26 mouse cellular contexts compared by ENCODE assay signal in genomic region chr3:95559437-95559836, GRCm38 (mm10). TPM values are rescaled to one million over a fixed set of nuclear protein-coding genes. Genes with fewer than 3 reads are reported as not detected.
A peak's percentile ranks its signal among the peaks of the same experiment; 100 is the strongest.
DNase-seq lines count a peak whose midpoint lies in the region; ATAC-seq and TF ChIP-seq lines count a peak whose summit lies in the region.
"Had no signal": no experiment of that assay in that cellular context is flagged by ENCODE, and none has a peak within 500 bp of the region (broad histone marks: within the 10 kb centered on the region; RNA-seq: fewer than 3 reads in every experiment).

Gene Hormad1 (plus strand): TSS chr3:95559677.

- peak; percentile 30 for DNase-seq in ES-E14 (ENCODE audit: low read depth, low spot score)
- no peak for DNase-seq in right cerebral cortex, adult 18-20 months
- DNase-seq: adrenal gland, postnatal 25 days; cerebellum, adult 2 months; cerebellum, postnatal 14 days; embryo, embryonic 11 days; gastrocnemius, adult 2 months; gastrocnemius, postnatal 25 days; heart, postnatal 10 days; heart, postnatal 4 days had no signal

- no peak within 1 kb of the TSS for H3K4me2 ChIP-seq in kidney, embryonic 16.5 days (replicated peaks; ENCODE audit: low read depth, low read length)
- H3K4me2 ChIP-seq: embryonic facial prominence, embryonic 12.5 days; hindbrain, embryonic 12.5 days had no signal

- no peak for TF ChIP-seq CTCF in E14TG2a.4 (conservative IDR thresholded peaks at IDR 0.05; ENCODE audit: low read length)

- H3K27me3 ChIP-seq in E14TG2a.4 (ENCODE audit: insufficient read depth, low read length): peaks cover 12% of the 10 kb centered on the region
- no peaks in the 10 kb centered on the region for H3K27me3 ChIP-seq in kidney, embryonic 16.5 days (ENCODE audit: insufficient read depth, low read length)
- H3K27me3 ChIP-seq: embryonic facial prominence, embryonic 12.5 days; hindbrain, embryonic 12.5 days had no signal

- H3K36me3 ChIP-seq in E14TG2a.4 (ENCODE audit: insufficient read depth, low read length) (peaks cover 22% of the 10 kb centered on the region), ES-E14 (ENCODE audit: control insufficient read depth, insufficient read depth, low read length, poor library complexity, severe bottlenecking) (no peaks in the 10 kb centered on the region)
- H3K36me3 ChIP-seq in kidney, embryonic 16.5 days (ENCODE audit: insufficient read depth, low read length): no peaks in the 10 kb centered on the region
- H3K36me3 ChIP-seq: embryonic facial prominence, embryonic 12.5 days; heart, embryonic 10.5 days; hindbrain, embryonic 12.5 days had no signal

- H3K4me3 ChIP-seq in E14TG2a.4 (replicated peaks; ENCODE audit: low read length) (peak within 1 kb of the TSS; percentile 56), ES-E14 (ENCODE audit: insufficient read depth in 1 of 2, low read depth in 1 of 2, low read length in 2 of 2, poor library complexity in 1 of 2, severe bottlenecking in 1 of 2) (peak within 1 kb of the TSS; percentile 36 to 46)
- H3K4me3 ChIP-seq in kidney, embryonic 16.5 days (ENCODE audit: low read length): no peak within 1 kb of the TSS
- H3K4me3 ChIP-seq: embryonic facial prominence, embryonic 12.5 days; gastrocnemius, adult 2 months; heart, embryonic 10.5 days; hindbrain, embryonic 12.5 days had no signal

- in situ Hi-C loops in ES-E14 (cut with MboI; ENCODE audit: low sequenced_read_pairs in 2 of 2, unreplicated experiment in 2 of 2): no loop called here

- no peak within 1 kb of the TSS for H3K27ac ChIP-seq in ES-E14 (ENCODE audit: insufficient read depth, low read depth, low read length, poor library complexity, severe bottlenecking)
- H3K27ac ChIP-seq in kidney, embryonic 16.5 days (ENCODE audit: low read length): no peak within 1 kb of the TSS
- H3K27ac ChIP-seq: embryonic facial prominence, embryonic 12.5 days; gastrocnemius, adult 2 months; heart, embryonic 10.5 days; hindbrain, embryonic 12.5 days had no signal

- peak within 1 kb of the TSS; percentile 23; the same call in 1 of the 2 replicates for H3K9ac ChIP-seq in ES-E14 (ENCODE audit: insufficient read depth, low read depth, low read length, poor library complexity, severe bottlenecking)
- no peak within 1 kb of the TSS for H3K9ac ChIP-seq in kidney, embryonic 16.5 days (replicated peaks; ENCODE audit: low read length)
- H3K9ac ChIP-seq: embryonic facial prominence, embryonic 12.5 days; hindbrain, embryonic 12.5 days had no signal

- ATAC-seq in erythroblast, adult 5-6 weeks (replicated peaks; ENCODE audit: low FRiP score, poor library complexity, severe bottlenecking): 0 out of 2 replicates have a peak, but pooled peaks have one; percentile 32
- no peak for ATAC-seq in cerebellum, adult (ENCODE audit: insufficient number of reproducible peaks, low FRiP score, low TSS enrichment)
- ATAC-seq in kidney, embryonic 16.5 days (ENCODE audit: low FRiP score, low TSS enrichment): no peak
- ATAC-seq: activated CD4-positive, CD25-positive, alpha-beta regulatory T cell, adult 4 months; forebrain, embryonic 14.5 days; hindbrain, embryonic 16.5 days; inflammation-experienced regulatory T-cells, adult 6 months; intestine, postnatal 0 days had no signal

- peaks cover 16% of the 10 kb centered on the region for H3K4me1 ChIP-seq in E14TG2a.4 (replicated peaks; ENCODE audit: low read depth, low read length)
- H3K4me1 ChIP-seq in ES-E14 (ENCODE audit: control insufficient read depth in 2 of 2, insufficient read depth in 2 of 2, low read length in 2 of 2, poor library complexity in 1 of 2): no peaks in the 10 kb centered on the region
- H3K4me1 ChIP-seq in kidney, embryonic 16.5 days (ENCODE audit: insufficient read depth, low read length): no peaks in the 10 kb centered on the region
- H3K4me1 ChIP-seq: embryonic facial prominence, embryonic 12.5 days; heart, embryonic 10.5 days; hindbrain, embryonic 12.5 days had no signal

- WGBS in kidney, embryonic 16.5 days: 93% methylated on average over 27 of the region's 27 CpGs

- H3K9me3 ChIP-seq in E14TG2a.4 (ENCODE audit: low read length) (peaks cover 8% of the 10 kb centered on the region), ES-E14 (ENCODE audit: control insufficient read depth, insufficient read depth, low read depth, low read length) (no peaks in the 10 kb centered on the region)
- H3K9me3 ChIP-seq in kidney, embryonic 16.5 days (ENCODE audit: low read length): no peaks in the 10 kb centered on the region
- H3K9me3 ChIP-seq: embryonic facial prominence, embryonic 12.5 days; heart, embryonic 10.5 days; hindbrain, embryonic 12.5 days had no signal

TF ChIP-seq in ES-E14, 5 proteins besides CTCF, POLR2A, EP300 and RAD21:
- TF ChIP-seq ZNF384 (IDR thresholded peaks at IDR 0.05; ENCODE audit: low read depth, low read length) (no peak), ZC3H11A (IDR thresholded peaks at IDR 0.05; ENCODE audit: borderline replicate concordance, low read depth, low read length) (no peak), MAFK (IDR thresholded peaks at IDR 0.05; ENCODE audit: insufficient read depth, low read depth, low read length) (no peak), CHD2 (IDR thresholded peaks at IDR 0.05; ENCODE audit: low read depth, low read length) (no peak), HCFC1 (IDR thresholded peaks at IDR 0.05; ENCODE audit: borderline replicate concordance, insufficient read depth, low read length) (no peak)

RNA-seq across cellular contexts. Expression of gene Hormad1, which starts in this region (rescaled TPM):
- total RNA-seq in ES-E14 (2012; rRNA removed): 24.3 and 24.5 TPM in 2 replicates
- total RNA-seq in erythroblast, adult 5-6 weeks (2015; ENCODE audit: low replicate concordance): not detected in 2 replicates
- not detected in 2 replicates for total RNA-seq in erythroblast, adult 5-6 weeks (2017; ENCODE audit: low replicate concordance)
- polyA plus RNA-seq in kidney, embryonic 16.5 days (2015; fragmentation: Nextera tagmentation; extraction: Ambion mirVana): 0.17 TPM in 1 of 2 replicates, not detected in the other
- total RNA-seq: adrenal gland, adult 18-20 months; adrenal gland, postnatal 25 days; common myeloid progenitor, adult 5-6 weeks; gastrocnemius, adult 2 months; gastrocnemius, postnatal 25 days; granulocyte monocyte progenitor cell, adult 5-6 weeks; heart, postnatal 10 days; heart, postnatal 4 days had no signal
- polyA plus RNA-seq: activated CD4-positive, CD25-positive, alpha-beta regulatory T cell, adult 4 months; cerebellum, adult 2 months; embryonic facial prominence, embryonic 12.5 days; forebrain, embryonic 14.5 days; heart, embryonic 14.5 days; hindbrain, embryonic 12.5 days; hindbrain, embryonic 16.5 days; inflammation-experienced regulatory T-cells, adult 6 months; intestine, postnatal 0 days had no signal

Comparison
In these comparisons a context has a peak if more than half of its experiments do, and no peak if none do; other contexts are left out.
1. RNA of gene Hormad1 (total RNA-seq): 24.3 to 24.5 TPM in ES-E14; not detected in erythroblast, adult 5-6 weeks; every median in the first group is over 10 times any median in the second.
2. Peak in ATAC-seq in erythroblast, adult 5-6 weeks; RNA of the gene not detected or under 1 TPM.